7 mouse cellular contexts compared by ENCODE assay signal in the genomic region with DNA sequence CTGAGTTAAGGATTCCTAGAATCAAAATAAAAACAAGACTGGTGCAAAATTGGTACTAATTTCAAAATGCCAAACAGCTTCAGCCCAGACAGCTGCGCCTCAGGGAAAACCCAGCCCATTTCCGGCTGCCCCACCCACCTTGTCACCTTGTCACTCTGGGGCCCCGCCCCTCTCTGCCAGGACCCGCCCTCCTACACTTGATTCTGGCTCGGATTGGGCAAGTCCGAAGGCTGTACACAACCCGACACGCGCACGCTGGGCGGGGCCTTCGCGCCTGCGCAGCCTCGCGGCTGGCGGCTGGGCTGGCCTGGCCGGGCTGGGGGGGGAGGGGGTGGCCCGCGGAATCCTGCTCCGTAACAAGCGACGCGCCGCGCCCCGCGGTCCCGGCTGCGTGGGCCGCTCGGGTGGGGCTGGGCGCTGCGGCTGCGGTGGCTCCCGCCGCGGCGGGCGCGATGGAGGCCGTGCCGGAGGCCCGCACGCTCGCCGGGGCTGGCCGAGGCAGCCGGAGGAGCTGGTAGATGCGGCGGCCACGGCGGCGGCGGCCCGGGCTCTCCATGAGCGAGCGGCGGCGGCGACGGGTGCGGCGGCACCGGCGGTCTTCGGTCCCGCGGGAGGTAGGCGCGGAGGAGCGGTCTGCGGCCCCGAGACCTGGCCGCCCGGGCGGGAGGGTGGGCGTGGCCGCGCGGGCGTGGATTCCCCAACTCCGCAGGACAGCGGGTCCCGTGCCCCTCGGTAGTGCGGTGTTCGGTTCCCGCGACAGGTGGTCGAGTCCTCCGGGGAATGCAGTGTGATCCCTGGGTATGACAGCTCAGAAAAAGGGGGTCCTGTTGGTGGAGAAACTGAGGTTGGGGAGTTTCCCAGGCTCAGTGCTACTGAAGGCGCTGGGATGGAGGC. TPM values are rescaled to one million over a fixed set of nuclear protein-coding genes. Genes with fewer than 3 reads are reported as not detected.
DNase-seq lines count a peak whose midpoint lies in the region; ATAC-seq and TF ChIP-seq lines count a peak whose summit lies in the region.

Gene Gm527 (plus strand): TSS at position 329 of the 894 bp plus-strand sequence.

- H3K9me3 ChIP-seq in embryonic facial prominence, embryonic 10.5 days, result no peaks in the 10 kb centered on the region
- no peaks in the 10 kb centered on the region for H3K9me3 ChIP-seq in intestine, postnatal 0 days (ENCODE audit: control insufficient read depth)
- no peaks in the 10 kb centered on the region for H3K9me3 ChIP-seq in midbrain, embryonic 12.5 days

- no peak for TF ChIP-seq CTCF in intestine, postnatal 0 days (IDR thresholded peaks at IDR 0.05; ENCODE audit: low read depth)
- TF ChIP-seq CTCF in small intestine, adult 2 months (IDR thresholded peaks at IDR 0.05; ENCODE audit: extremely low read depth, insufficient read length, insufficient replicate concordance, low read depth, low read length), result no peak

- H3K27me3 ChIP-seq in embryonic facial prominence, embryonic 10.5 days (replicated peaks; ENCODE audit: low read depth, poor library complexity, severe bottlenecking), result peaks cover 7% of the 10 kb centered on the region; the same call in 1 of the 2 replicates
- no peaks in the 10 kb centered on the region for H3K27me3 ChIP-seq in intestine, postnatal 0 days (replicated peaks; ENCODE audit: control insufficient read depth, insufficient read depth, low read length)
- H3K27me3 ChIP-seq in midbrain, embryonic 12.5 days, result peaks cover 5% of the 10 kb centered on the region
- 0 out of 2 replicates have a peak, but pooled peaks cover 3% of the 10 kb centered on the region for H3K27me3 ChIP-seq in small intestine, adult 2 months (ENCODE audit: control insufficient read depth, insufficient read depth, low read length)

- ATAC-seq in intestine, postnatal 0 days, result peak; percentile 100
- ATAC-seq in midbrain, embryonic 12.5 days (ENCODE audit: low FRiP score, low read depth), result peak; percentile 100

- intact Hi-C loops in left cerebral cortex, postnatal 4 days (cut with DNase I), result no loop called here

- H3K9ac ChIP-seq in intestine, postnatal 0 days (ENCODE audit: low read depth, low read length), result peak within 1 kb of the TSS; percentile 84
- peak within 1 kb of the TSS; percentile 87 for H3K9ac ChIP-seq in midbrain, embryonic 12.5 days (replicated peaks)

- H3K4me1 ChIP-seq in embryonic facial prominence, embryonic 10.5 days, result no peaks in the 10 kb centered on the region
- H3K4me1 ChIP-seq in intestine, postnatal 0 days (replicated peaks; ENCODE audit: control insufficient read depth, insufficient read depth, low read length), result no peaks in the 10 kb centered on the region
- H3K4me1 ChIP-seq in midbrain, embryonic 12.5 days, result no peaks in the 10 kb centered on the region
- no peaks in the 10 kb centered on the region for H3K4me1 ChIP-seq in small intestine, adult 2 months (ENCODE audit: control insufficient read depth, insufficient read depth, insufficient read length, low read length)

- peak; percentile 98 for DNase-seq in adrenal gland, postnatal 10 days
- DNase-seq in embryonic facial prominence, embryonic 10.5 days (ENCODE audit: low spot score), result peak; percentile 97
- DNase-seq in gonadal fat pad, adult 2 months (ENCODE audit: low read depth), result peak; percentile 68
- peak; percentile 97 for DNase-seq in left cerebral cortex, postnatal 4 days

- WGBS in embryonic facial prominence, embryonic 10.5 days, result under 1% methylated on average over 93 of the region's 93 CpGs
- WGBS in intestine, postnatal 0 days, result under 1% methylated on average over 83 of the region's 93 CpGs
- WGBS in midbrain, embryonic 12.5 days, result under 1% methylated on average over 53 of the region's 93 CpGs
- under 1% methylated on average over 92 of the region's 93 CpGs for WGBS in small intestine, adult 2 months

- TF ChIP-seq POLR2A in small intestine, adult 2 months (IDR thresholded peaks at IDR 0.05; ENCODE audit: low read depth, low read length), result no peak

- H3K36me3 ChIP-seq in embryonic facial prominence, embryonic 10.5 days (replicated peaks), result no peaks in the 10 kb centered on the region
- H3K36me3 ChIP-seq in intestine, postnatal 0 days (ENCODE audit: control insufficient read depth, insufficient read depth), result 0 out of 2 replicates have a peak, but pooled peaks cover 4% of the 10 kb centered on the region
- peaks cover 6% of the 10 kb centered on the region; the same call in 1 of the 2 replicates for H3K36me3 ChIP-seq in midbrain, embryonic 12.5 days
- no peaks in the 10 kb centered on the region for H3K36me3 ChIP-seq in small intestine, adult 2 months (ENCODE audit: control insufficient read depth, insufficient read depth, low read length)

- peak within 1 kb of the TSS; percentile 90 for H3K4me3 ChIP-seq in embryonic facial prominence, embryonic 10.5 days
- peak within 1 kb of the TSS; percentile 92 for H3K4me3 ChIP-seq in intestine, postnatal 0 days (ENCODE audit: low read depth, low read length)
- peak within 1 kb of the TSS; percentile 77 for H3K4me3 ChIP-seq in midbrain, embryonic 12.5 days
- H3K4me3 ChIP-seq in small intestine, adult 2 months (ENCODE audit: low read depth, low read length), result peak within 1 kb of the TSS; percentile 66

- peak within 1 kb of the TSS; percentile 85 for H3K4me2 ChIP-seq in intestine, postnatal 0 days (replicated peaks; ENCODE audit: low read depth)
- H3K4me2 ChIP-seq in midbrain, embryonic 12.5 days (replicated peaks), result peak within 1 kb of the TSS; percentile 84

- peak within 1 kb of the TSS; percentile 89 for H3K27ac ChIP-seq in embryonic facial prominence, embryonic 10.5 days (replicated peaks)
- H3K27ac ChIP-seq in intestine, postnatal 0 days (ENCODE audit: low read depth, low read length), result peak within 1 kb of the TSS; percentile 66
- peak within 1 kb of the TSS; percentile 74 for H3K27ac ChIP-seq in midbrain, embryonic 12.5 days (replicated peaks)
- H3K27ac ChIP-seq in small intestine, adult 2 months (ENCODE audit: insufficient read depth, low read depth, low read length), result no peak within 1 kb of the TSS

RNA-seq across cellular contexts. Expression of gene Gm527, which starts in this region (rescaled TPM):
- 1 to 10 TPM; 5.1 to 5.8 TPM for total RNA-seq in adrenal gland, postnatal 10 days (2021)
- 0.99 and 1.2 TPM in 2 replicates for polyA plus RNA-seq in embryonic facial prominence, embryonic 10.5 days (2016; fragmentation: Nextera tagmentation; extraction: Ambion mirVana)
- 1.4 and 1.6 TPM in 2 replicates for polyA plus RNA-seq in gonadal fat pad, adult 2 months (2012; rRNA removed)
- polyA plus RNA-seq in intestine, postnatal 0 days (2015; fragmentation: Nextera tagmentation; extraction: Ambion mirVana), result 1.3 and 2.1 TPM in 2 replicates
- total RNA-seq in left cerebral cortex, postnatal 4 days (2021), result 10 to 100 TPM; 17.7 to 22.4 TPM
- polyA plus RNA-seq in midbrain, embryonic 12.5 days (2016; fragmentation: Nextera tagmentation; extraction: Ambion mirVana), result 2.9 and 3.7 TPM in 2 replicates
- polyA plus RNA-seq in small intestine, adult 2 months (2012; rRNA removed), result 0.18 and 0.34 TPM in 2 replicates
